In genomic region chr13:56611741-56612140, GRCm38 (mm10) we compare ENCODE assay signal across 11 mouse cellular contexts. TPM values are rescaled to one million over a fixed set of nuclear protein-coding genes. Genes with fewer than 3 reads are reported as not detected.
DNase-seq lines count a peak whose midpoint lies in the region; ATAC-seq and TF ChIP-seq lines count a peak whose summit lies in the region.
"Had no signal": no experiment of that assay in that cellular context is flagged by ENCODE, and none has a peak within 500 bp of the region (broad histone marks: within the 10 kb centered on the region; RNA-seq: fewer than 3 reads in every experiment).

No protein-coding gene starts in this region.

- TF ChIP-seq CTCF in bone marrow macrophage, adult 2 months (IDR thresholded peaks at IDR 0.05; ENCODE audit: low read depth, low read length) = no peak
- TF ChIP-seq CTCF in left cerebral cortex, adult 2 months (IDR thresholded peaks at IDR 0.05) = no peak

- 0 out of 2 replicates have a peak, but pooled peaks cover 4% of the 10 kb centered on the region for H3K27me3 ChIP-seq in kidney, embryonic 16.5 days (ENCODE audit: insufficient read depth, low read length)
- 0 out of 2 replicates have a peak, but pooled peaks cover 14% of the 10 kb centered on the region for H3K27me3 ChIP-seq in embryonic facial prominence, embryonic 15.5 days

- no peaks in the 10 kb centered on the region for H3K36me3 ChIP-seq in kidney, embryonic 16.5 days (ENCODE audit: insufficient read depth, low read length)
- H3K36me3 ChIP-seq in embryonic facial prominence, embryonic 15.5 days = no peaks in the 10 kb centered on the region
- H3K36me3 ChIP-seq in macrophage (ENCODE audit: inconsistent target) = no peaks in the 10 kb centered on the region
- H3K36me3 ChIP-seq: midbrain, embryonic 13.5 days had no signal

- intact Hi-C loops in left cerebral cortex, adult 2 months (cut with DNase I) = no loop called here
- intact Hi-C loops in left cerebral cortex, postnatal 14 days (cut with DNase I) = no loop called here

- H3K9me3 ChIP-seq in kidney, embryonic 16.5 days (ENCODE audit: low read length) = no peaks in the 10 kb centered on the region
- H3K9me3 ChIP-seq in embryonic facial prominence, embryonic 15.5 days (replicated peaks) = no peaks in the 10 kb centered on the region
- H3K9me3 ChIP-seq: midbrain, embryonic 13.5 days had no signal

- H3K4me1 ChIP-seq in kidney, embryonic 16.5 days (ENCODE audit: insufficient read depth, low read length) = peaks cover 79% of the 10 kb centered on the region
- peaks cover 60% of the 10 kb centered on the region for H3K4me1 ChIP-seq in bone marrow macrophage, adult 2 months (ENCODE audit: control insufficient read depth, insufficient read depth, low read length)
- peaks cover 86% of the 10 kb centered on the region for H3K4me1 ChIP-seq in embryonic facial prominence, embryonic 15.5 days

- 49% methylated on average over 3 of the region's 3 CpGs for WGBS in kidney, embryonic 16.5 days
- 35% methylated on average over 3 of the region's 3 CpGs for WGBS in embryonic facial prominence, embryonic 15.5 days
- WGBS in macrophage (ENCODE audit: missing documents) = 4% methylated on average over 3 of the region's 3 CpGs

- H3K9ac ChIP-seq in kidney, embryonic 16.5 days (replicated peaks; ENCODE audit: low read length) = 0 out of 2 replicates have a peak overlapping the region, but pooled peaks have one; percentile 40
- H3K9ac ChIP-seq in embryonic facial prominence, embryonic 15.5 days = no peak overlapping the region
- H3K9ac ChIP-seq: midbrain, embryonic 13.5 days had no signal

- ATAC-seq in kidney, embryonic 16.5 days (ENCODE audit: low FRiP score, low TSS enrichment) = no peak
- no peak for ATAC-seq in embryonic facial prominence, embryonic 15.5 days (ENCODE audit: insufficient number of reproducible peaks, low FRiP score, low TSS enrichment, low read depth)
- ATAC-seq in activated CD4-positive, CD25-positive, alpha-beta regulatory T cell, adult 4 months = no peak
- ATAC-seq: midbrain, embryonic 13.5 days had no signal

- peak overlapping the region; percentile 4; the same call in 1 of the 2 replicates for H3K4me3 ChIP-seq in kidney, embryonic 16.5 days (ENCODE audit: low read length)
- no peak overlapping the region for H3K4me3 ChIP-seq in bone marrow macrophage, adult 2 months (ENCODE audit: insufficient read depth, low read length)
- no peak overlapping the region for H3K4me3 ChIP-seq in embryonic facial prominence, embryonic 15.5 days (replicated peaks)
- no peak overlapping the region for H3K4me3 ChIP-seq in macrophage (ENCODE audit: inconsistent target)
- H3K4me3 ChIP-seq in left cerebral cortex, adult 2 months = no peak overlapping the region
- H3K4me3 ChIP-seq: midbrain, embryonic 13.5 days had no signal

- H3K27ac ChIP-seq in kidney, embryonic 16.5 days (ENCODE audit: low read length) = peak overlapping the region; percentile 35
- peak overlapping the region; percentile 71 for H3K27ac ChIP-seq in bone marrow macrophage, adult 2 months (ENCODE audit: insufficient read depth, low read depth, low read length)
- H3K27ac ChIP-seq in embryonic facial prominence, embryonic 15.5 days (replicated peaks) = peak overlapping the region; percentile 28; the same call in 1 of the 2 replicates
- peak overlapping the region; percentile 96 for H3K27ac ChIP-seq in macrophage
- no peak overlapping the region for H3K27ac ChIP-seq in left cerebral cortex, adult 2 months
- H3K27ac ChIP-seq: midbrain, embryonic 13.5 days had no signal

- no peak for DNase-seq in kidney, adult 9 months
- DNase-seq in left cerebral cortex, adult 2 months (ENCODE audit: extremely low spot score in 1 of 2, low spot score in 2 of 2) = no peak
- no peak for DNase-seq in left cerebral cortex, postnatal 14 days (ENCODE audit: low spot score in 2 of 2)
- DNase-seq: kidney, adult 11 months; right cerebral cortex, postnatal 25 days had no signal

- no peak for TF ChIP-seq POLR2A in bone marrow macrophage, adult 2 months (IDR thresholded peaks at IDR 0.05; ENCODE audit: borderline replicate concordance, low read depth, low read length)

- H3K79me2 ChIP-seq in macrophage (ENCODE audit: inconsistent target) = peaks cover 30% of the 10 kb centered on the region

- H3K4me2 ChIP-seq in kidney, embryonic 16.5 days (replicated peaks; ENCODE audit: low read depth, low read length) = peak overlapping the region; percentile 86
- H3K4me2 ChIP-seq in embryonic facial prominence, embryonic 15.5 days (replicated peaks) = 0 out of 2 replicates have a peak overlapping the region, but pooled peaks have one; percentile 21
- H3K4me2 ChIP-seq: midbrain, embryonic 13.5 days had no signal

RNA-seq across cellular contexts. Expression of gene Tgfbi, which starts 2.4 kb away (rescaled TPM):
- polyA plus RNA-seq in kidney, embryonic 16.5 days (2015; fragmentation: Nextera tagmentation; extraction: Ambion mirVana) = 133 and 135 TPM in 2 replicates
- 386 and 398 TPM in 2 replicates for polyA plus RNA-seq in bone marrow macrophage, adult 2 months (2012; ENCODE audit: insufficient read depth, insufficient read length, missing spikeins)
- polyA plus RNA-seq in embryonic facial prominence, embryonic 15.5 days (2015; fragmentation: Nextera tagmentation; extraction: Ambion mirVana) = 64.4 and 68.3 TPM in 2 replicates
- 10 to 100 TPM in 22 of 26 experiments, 1 to 10 TPM in 4; 5.1 to 68.8 (median 24.5) TPM for total RNA-seq in macrophage (2018; cell fraction: chromatin; rRNA removed)
- total RNA-seq in macrophage (2018; cell fraction: cytosol; rRNA removed) = 10 to 100 TPM in 23 of 26 experiments, 1 to 10 TPM in 3; 8.6 to 81.9 (median 35.9) TPM
- total RNA-seq in macrophage (2018; cell fraction: nucleus; rRNA removed) = 100 to 1,000 TPM in 3 of 26 experiments, 10 to 100 TPM in 23; 12.2 to 255 (median 66.8) TPM
- polyA plus RNA-seq in macrophage (2018) = 9.3 to 47.2 TPM (median 39.5 TPM) in 3 replicates
- 1 to 10 TPM; 3.8 to 5.1 TPM for total RNA-seq in left cerebral cortex, adult 2 months (2021)
- total RNA-seq in left cerebral cortex, postnatal 14 days (2021) = 1 to 10 TPM; 3.5 TPM
- polyA plus RNA-seq in activated CD4-positive, CD25-positive, alpha-beta regulatory T cell, adult 4 months (2017; shearing (Covaris generic)) = under 1 TPM; 0.28 to 0.44 TPM
